Mouse (Mus musculus) kidney, adult 2 months (tissue): Measurements from ENCODE around the gene Cyth3. TPM values are rescaled to one million over a fixed set of nuclear protein-coding genes. Genes with fewer than 3 reads are reported as not detected.

ENCODE experiments used
- DNase-seq: peaks from one replicate; pipeline ENCODE4 v3.0.0; 2021
- H3K27ac ChIP-seq: fragments of 200-500 bp; 2 replicates; pipeline ENCODE4 v1.5.1; 2012; ENCODE audit warnings: low read depth, low read length, control low read depth, inconsistent platforms; ENCODE audit not compliant: insufficient read depth
- H3K27me3 ChIP-seq: fragments of 200-500 bp; replicated peaks from 2 replicates; pipeline ENCODE4 v1.6.1; 2012; ENCODE audit warnings: mild to moderate bottlenecking, moderate library complexity, low read length, inconsistent platforms; ENCODE audit not compliant: control insufficient read depth, insufficient read depth
- H3K36me3 ChIP-seq: fragments of 200-500 bp; 2 replicates; pipeline ENCODE4 v1.6.1; 2012; ENCODE audit warnings: mild to moderate bottlenecking, moderate library complexity, low read length, inconsistent platforms; ENCODE audit not compliant: control insufficient read depth, insufficient read depth
- H3K4me1 ChIP-seq: fragments of 200-500 bp; 2 replicates; pipeline ENCODE4 v1.6.1; 2011; ENCODE audit warnings: low read length; ENCODE audit not compliant: control insufficient read depth, insufficient read depth
- H3K4me3 ChIP-seq: fragments of 200-500 bp; 2 replicates; pipeline ENCODE4 v1.5.1; 2011; ENCODE audit warnings: mild to moderate bottlenecking, low read depth, low read length, control low read depth; ENCODE audit not compliant: insufficient read depth
- CTCF ChIP-seq: fragments of 200-500 bp; conservative IDR thresholded peaks from 2 replicates; pipeline ENCODE4 v1.5.1; 2011; ENCODE audit warnings: low read depth, mild to moderate bottlenecking, control low read depth, low read length, moderate library complexity, mixed read lengths; ENCODE audit not compliant: insufficient read depth, insufficient read length
- POLR2A ChIP-seq: fragments of 200-500 bp; IDR thresholded peaks from one replicate; pipeline ENCODE4 v1.6.1; 2011; ENCODE audit warnings: low read depth, low read length, control low read depth
- WGBS: fragments of 180-500 bp; shearing (Covaris S2); methylation state at CpG from one replicate; pipeline ENCODE4 v1.1.7; 2018; 5-methylcytosine and 5-hydroxymethylcytosine counted together
- polyA plus RNA-seq: library from polyadenylated mRNA; depleted of rRNA; stranded (reverse); fragments of >200 nt; gene quantifications from 2 replicates; pipeline ENCODE4 v1.2.3, GENCODE M21; 2012

The Cyth3 gene
- polyA plus RNA-seq, 1 experiment, result 22.8 TPM

GRCm38 (mm10) chr5:143704875-143705658, 82.8 kb downstream of the Cyth3 start:
- no peak for TF ChIP-seq CTCF
- no peak for TF ChIP-seq POLR2A
- DNase-seq, result no peak
- Histone ChIP-seq H3K27ac (no peak overlapping the region), H3K4me3 (no peak overlapping the region), H3K36me3 (peaks cover 2% of the 10 kb centered on the region; the same call in 1 of the 2 replicates), H3K27me3 (no peaks in the 10 kb centered on the region), H3K4me1 (no peaks in the 10 kb centered on the region)
- 79% methylated on average over 13 of the region's 13 CpGs for WGBS

- Histone ChIP-seq H3K27me3 (no peaks in the 10 kb centered on the region), H3K27ac (no peak overlapping the region), H3K4me1 (no peaks in the 10 kb centered on the region), H3K4me3 (no peak overlapping the region), H3K36me3 (peaks cover 2% of the 10 kb centered on the region; the same call in 1 of the 2 replicates)
- no peak for DNase-seq
- TF ChIP-seq CTCF, result no peak
- no peak for TF ChIP-seq POLR2A
- WGBS, result 68% methylated on average over 1 of the region's 1 CpGs
These were observed 83.4 kb downstream of the Cyth3 start for GRCm38 (mm10) chr5:143705659-143705982.

- TF ChIP-seq CTCF (no peak), POLR2A (no peak)
- 73% methylated on average over 9 of the region's 9 CpGs for WGBS
- peaks cover 2% of the 10 kb centered on the region for H3K36me3 ChIP-seq
- H3K4me1 ChIP-seq, result no peaks in the 10 kb centered on the region
- DNase-seq, result peak; percentile 41
- no peaks in the 10 kb centered on the region for H3K27me3 ChIP-seq
- no peak overlapping the region for H3K4me3 ChIP-seq
- H3K27ac ChIP-seq, result no peak overlapping the region; the same call in 1 of the 2 replicates
These were observed 84.0 kb downstream of the Cyth3 start for GRCm38 (mm10) chr5:143706030-143706821.

GRCm38 (mm10) chr5:143706822-143707200, 84.6 kb downstream of the Cyth3 start:
- no peaks in the 10 kb centered on the region for H3K4me1 ChIP-seq
- no peaks in the 10 kb centered on the region for H3K27me3 ChIP-seq
- H3K36me3 ChIP-seq, result peaks cover 2% of the 10 kb centered on the region
- H3K4me3 ChIP-seq, result no peak overlapping the region
- DNase-seq, result no peak
- 0 out of 2 replicates have a peak overlapping the region, but pooled peaks have one; percentile 13 for H3K27ac ChIP-seq
- 83% methylated on average over 7 of the region's 7 CpGs for WGBS
- TF ChIP-seq POLR2A (no peak), CTCF (no peak)

- WGBS, result 9% methylated on average over 7 of the region's 7 CpGs
- peak; percentile 70 for DNase-seq
- TF ChIP-seq CTCF (peak; percentile 86), POLR2A (no peak)
- Histone ChIP-seq H3K27me3 (no peaks in the 10 kb centered on the region), H3K27ac (no peak overlapping the region), H3K36me3 (peaks cover 7% of the 10 kb centered on the region), H3K4me3 (no peak overlapping the region), H3K4me1 (no peaks in the 10 kb centered on the region)
These were observed 89.1 kb downstream of the Cyth3 start for GRCm38 (mm10) chr5:143711326-143711725.

- H3K36me3 ChIP-seq, result peaks cover 7% of the 10 kb centered on the region
These were observed 90.0 kb downstream of the Cyth3 start for GRCm38 (mm10) chr5:143712011-143712800.

More at GRCm38 (mm10) chr5:143712011-143712800, 90.0 kb downstream of the Cyth3 start:
- 77% methylated on average over 14 of the region's 14 CpGs for WGBS
- H3K4me1 ChIP-seq, result no peaks in the 10 kb centered on the region
- TF ChIP-seq POLR2A, result no peak
- no peak for TF ChIP-seq CTCF
- H3K27me3 ChIP-seq, result no peaks in the 10 kb centered on the region
- peak; percentile 33 for DNase-seq
- H3K27ac ChIP-seq, result no peak overlapping the region
- no peak overlapping the region for H3K4me3 ChIP-seq
